Mouse (Mus musculus): ENCODE results near the gene Fermt1. TPM values are rescaled to one million over a fixed set of nuclear protein-coding genes. Genes with fewer than 3 reads are reported as not detected.

The Fermt1 gene
- total RNA-seq (2021): not detected
- long read RNA-seq, experiment 1: 0 reads
- long read RNA-seq, experiment 2: 0 reads

DNA sequence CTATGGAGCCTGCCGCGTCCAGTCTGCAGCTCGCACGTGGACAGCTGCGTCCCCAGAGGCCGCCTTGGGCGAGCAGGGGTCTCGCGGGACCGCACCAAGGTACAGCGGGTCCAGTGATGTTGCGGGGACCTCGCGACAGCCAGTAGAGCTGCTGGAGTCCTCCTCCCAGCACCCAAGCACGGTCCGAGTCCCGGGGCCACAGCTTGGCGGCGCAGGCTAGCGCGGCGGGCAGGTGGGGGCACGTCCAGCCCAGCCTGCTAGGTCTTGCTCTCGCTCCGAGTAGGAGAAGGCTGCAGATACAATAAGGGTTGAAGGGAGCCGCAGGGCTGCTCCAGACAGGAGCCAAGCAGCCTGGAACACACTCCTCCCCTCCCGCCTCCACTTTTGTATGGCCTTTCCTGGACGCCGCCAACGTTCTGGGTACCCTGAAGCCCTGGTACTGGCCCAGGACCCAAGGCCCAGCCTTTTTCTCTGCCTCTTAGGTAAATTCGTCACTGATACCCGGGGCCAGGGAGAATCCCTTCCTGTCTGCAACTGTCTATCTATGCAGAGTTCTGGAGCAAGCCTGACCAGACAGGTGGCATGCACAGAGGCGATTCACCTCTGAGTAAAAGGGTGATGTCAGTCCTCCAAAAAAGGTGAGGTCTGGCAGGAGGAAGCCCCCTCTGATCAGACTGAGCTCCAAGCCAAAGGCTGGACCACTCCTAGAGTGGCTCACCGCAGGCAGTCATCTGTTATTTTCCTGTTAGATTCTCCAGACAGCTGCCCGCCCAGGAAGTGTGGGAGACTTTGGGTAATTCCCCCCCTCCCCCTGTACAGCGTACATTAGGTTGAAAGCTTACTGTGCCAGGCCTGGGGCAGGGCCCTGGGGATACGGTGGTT is at the start of gene Fermt1:
Fermt1 (minus strand) TSS at position 581 of the 882 bp plus-strand sequence.
- no peak for DNase-seq

DNA sequence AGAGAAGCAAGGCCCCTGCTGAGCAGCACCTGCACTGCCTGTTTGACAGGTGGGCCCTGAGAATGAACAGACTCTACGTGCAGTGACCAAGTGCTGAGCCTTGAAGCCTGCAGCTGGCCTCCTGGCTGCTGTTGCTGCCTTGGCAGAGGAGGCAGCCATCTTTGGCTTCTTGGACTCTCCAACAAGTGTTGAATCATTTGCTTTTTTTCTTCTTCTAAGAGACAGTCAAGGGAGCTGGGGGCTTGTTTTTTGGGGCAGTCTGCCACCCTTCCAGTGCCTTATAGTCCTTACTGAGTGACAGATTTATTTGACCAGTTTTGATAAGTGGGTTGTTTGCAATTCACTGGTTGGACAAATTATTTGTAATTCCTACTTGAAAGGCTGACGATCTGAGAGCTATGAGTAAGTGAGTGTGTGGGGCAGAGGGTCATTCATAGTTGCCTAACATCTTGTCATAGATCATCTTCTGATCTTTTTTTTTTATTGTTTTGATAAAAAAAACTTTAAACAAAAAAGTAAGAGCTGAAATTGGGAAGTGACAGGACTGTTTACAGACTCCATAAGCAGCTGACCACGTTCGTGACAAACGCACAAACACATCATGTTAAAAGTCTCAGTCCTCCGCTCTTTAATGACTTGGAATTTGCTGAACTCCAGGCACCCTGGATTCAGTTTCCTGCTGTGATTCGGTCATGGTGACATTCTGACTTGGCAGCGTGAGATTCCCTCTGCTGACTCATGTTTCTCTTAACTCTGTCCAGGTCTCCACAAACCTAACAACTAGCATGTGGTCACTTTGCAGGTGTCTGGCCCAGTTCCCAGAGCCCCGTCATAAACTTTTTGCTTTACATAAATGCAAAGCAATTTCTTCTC is 47.2 kb upstream of the Fermt1 start:
- peak; percentile 35 for DNase-seq

- no peak for DNase-seq
Measured at GRCm38 (mm10) chr2:132989778-132990564, 44.3 kb upstream of the Fermt1 start.

- DNase-seq: no peak
Measured at GRCm38 (mm10) chr2:132973346-132973745, 27.6 kb upstream of the Fermt1 start.

DNA sequence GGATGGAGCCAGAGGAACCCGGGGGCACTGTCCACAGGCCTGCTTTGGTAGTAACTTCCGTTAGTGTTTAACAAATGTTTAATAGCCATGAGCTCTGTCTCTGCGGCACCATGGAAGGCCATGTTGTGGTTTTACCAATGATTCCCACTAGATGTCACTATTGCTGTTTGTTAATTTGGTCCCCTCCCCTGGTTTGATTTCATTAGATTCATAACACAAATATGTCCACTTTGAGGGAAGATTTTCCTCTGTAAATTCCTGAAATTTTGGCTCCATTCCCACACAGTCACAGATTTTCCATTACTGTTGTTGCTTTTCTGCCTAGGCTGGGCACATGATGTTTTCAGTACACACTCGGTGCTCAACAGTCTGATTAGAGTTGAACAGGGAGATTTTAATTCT is 25.1 kb upstream of the Fermt1 start:
- no peak for DNase-seq

DNA sequence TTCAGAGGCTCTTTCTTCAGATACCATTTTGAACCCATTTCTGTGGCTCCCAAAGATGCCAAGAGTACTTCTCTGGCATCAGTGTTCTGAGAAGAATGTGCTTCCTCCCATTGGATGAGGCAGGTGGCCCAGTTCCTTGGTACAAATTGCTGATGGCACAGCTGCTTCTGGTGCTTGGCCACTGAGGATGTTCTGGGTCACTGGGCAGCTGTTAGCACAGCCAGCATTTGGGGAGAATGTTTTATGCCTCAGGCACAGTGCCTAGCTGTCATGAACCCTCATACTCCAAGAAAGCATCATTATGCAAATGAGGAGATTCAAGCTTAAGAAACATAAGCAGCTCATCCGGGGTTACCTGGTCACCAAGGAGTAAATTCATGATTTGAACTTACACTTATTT is 12.1 kb upstream of the Fermt1 start:
- DNase-seq: no peak

GRCm38 (mm10) chr2:132952197-132952596 is 6.5 kb upstream of the Fermt1 start:
- DNase-seq: no peak

DNA sequence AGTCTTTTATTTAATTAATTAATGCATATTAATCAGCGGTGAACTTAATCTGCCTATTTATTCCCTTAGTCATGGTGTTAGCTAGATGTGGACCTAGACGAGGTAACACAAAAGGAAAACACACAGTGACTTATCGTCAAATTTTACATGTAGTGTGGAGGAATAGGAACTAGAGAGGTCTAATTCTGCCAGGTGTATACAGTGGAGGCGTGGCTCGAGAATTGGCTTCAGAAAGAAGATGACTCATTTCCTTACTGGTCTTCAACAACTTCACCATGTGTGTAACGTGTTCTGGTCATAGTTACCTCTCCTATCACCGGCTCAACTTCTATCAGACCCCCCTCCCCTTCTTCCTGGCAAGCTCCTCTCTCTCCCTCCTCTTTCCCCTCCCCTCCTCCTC is 2.5 kb upstream of the Fermt1 start:
- no peak for DNase-seq

GRCm38 (mm10) chr2:132946976-132947375 is 1.3 kb upstream of the Fermt1 start:
- no peak for DNase-seq

DNA sequence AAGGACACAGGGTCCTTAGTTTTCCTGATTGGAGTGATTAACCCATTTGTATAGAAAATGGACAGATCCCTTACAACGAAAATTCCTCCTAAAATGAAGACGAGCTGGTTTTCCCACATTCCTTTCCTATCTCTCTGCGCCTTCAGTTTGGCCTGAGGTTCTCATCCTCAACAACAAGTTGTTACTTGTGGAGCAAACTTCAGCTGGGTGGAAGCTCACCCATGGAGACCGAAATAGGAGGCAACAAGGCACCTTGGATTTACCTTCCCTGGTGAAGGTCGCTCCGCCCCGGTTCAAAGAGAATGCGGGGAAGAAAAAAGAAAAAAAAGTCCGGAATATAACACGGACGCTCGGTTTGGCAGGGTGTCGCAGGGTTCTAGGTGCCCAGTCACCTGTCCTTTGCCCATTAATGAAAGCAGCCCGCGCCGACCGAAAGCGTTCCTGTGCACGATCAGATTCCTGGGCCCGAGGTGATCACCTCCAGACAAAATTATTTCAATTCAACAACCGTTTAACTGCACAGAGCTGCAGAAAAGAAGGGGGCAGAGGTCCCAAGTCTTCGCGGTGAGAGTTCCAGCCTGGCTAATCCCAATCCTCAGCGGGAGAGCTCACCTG is 888 bp downstream of the Fermt1 start:
- DNase-seq: no peak

DNA sequence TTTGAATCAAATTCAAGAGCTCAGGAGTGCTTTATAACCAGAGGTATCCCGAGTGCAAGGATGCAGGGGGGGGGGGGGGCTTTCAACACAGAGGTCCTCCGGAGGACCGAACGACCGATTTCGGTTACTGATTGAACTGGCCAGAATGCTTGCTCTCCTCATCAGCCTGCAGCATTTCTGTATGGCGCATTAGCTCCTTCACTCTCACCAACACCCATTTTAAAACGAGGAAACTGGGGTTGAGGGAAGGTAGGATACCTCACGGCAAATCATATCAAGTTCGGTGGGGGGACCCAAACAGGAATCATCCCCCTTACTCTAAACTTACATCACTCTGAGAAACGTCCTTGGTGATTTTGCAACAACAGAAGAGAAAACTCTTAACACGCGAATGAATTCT is 1.7 kb downstream of the Fermt1 start:
- no peak for DNase-seq

- DNase-seq: no peak
Measured at GRCm38 (mm10) chr2:132943596-132943995, 2.1 kb downstream of the Fermt1 start.

DNA sequence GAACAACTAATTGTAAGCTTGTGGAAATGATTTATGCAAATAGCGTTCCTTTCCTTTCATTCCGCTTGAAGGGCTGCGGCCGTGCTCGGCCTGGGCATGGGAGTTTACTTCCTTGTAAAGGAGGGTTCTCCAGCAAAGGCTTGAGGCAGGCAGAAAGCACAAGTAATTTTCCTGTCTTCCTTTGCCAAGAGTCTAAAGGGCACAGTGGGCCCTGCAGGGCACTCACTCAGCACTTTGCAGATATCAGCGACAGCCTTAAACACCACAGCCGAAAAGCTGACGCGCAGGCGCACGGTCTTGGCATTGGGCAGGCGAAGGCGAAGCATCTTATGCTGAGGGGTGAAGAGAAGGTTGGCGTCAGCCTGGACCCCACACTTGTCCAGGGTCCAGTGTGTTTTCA is 6.7 kb downstream of the Fermt1 start:
- DNase-seq: no peak

DNA sequence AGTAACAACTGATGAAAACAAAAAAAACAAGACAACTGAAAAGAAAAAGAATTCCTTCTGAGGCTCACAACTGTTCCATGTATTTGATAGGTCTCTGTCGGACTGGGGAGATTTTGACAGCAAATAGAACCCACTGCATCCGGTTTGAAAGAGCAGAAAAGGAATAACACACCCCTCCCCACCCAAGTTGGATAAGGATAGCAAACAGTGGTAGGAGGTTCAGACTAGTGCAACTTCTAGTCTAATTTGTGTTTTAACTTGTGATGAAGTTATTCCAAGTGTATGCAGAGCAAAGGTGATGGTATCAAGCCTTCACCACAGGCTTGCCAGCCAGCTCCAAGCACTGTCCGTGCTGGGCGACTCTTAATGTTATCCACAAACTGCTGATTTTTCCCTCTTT is 9.5 kb downstream of the Fermt1 start:
- no peak for DNase-seq

DNA sequence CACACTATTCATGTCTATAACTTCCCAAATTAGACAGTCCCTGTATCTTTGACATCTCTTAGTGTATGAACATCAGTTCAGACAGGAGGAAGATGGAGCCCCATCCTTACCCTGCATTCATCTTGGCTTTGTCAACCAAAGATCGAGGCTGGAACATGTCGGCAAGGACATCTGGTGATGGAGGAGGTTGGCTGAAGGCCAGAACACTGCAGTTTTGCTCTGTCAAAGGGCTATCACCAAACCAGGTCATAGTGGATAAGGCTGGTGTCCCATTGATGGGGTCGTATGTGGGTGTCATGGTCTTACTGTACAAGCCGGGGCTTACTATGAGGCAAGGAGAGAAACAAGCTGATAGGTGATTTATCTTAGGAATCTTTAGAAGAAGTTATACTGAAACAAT is 11.0 kb downstream of the Fermt1 start:
- no peak for DNase-seq

- no peak for DNase-seq
Measured at GRCm38 (mm10) chr2:132934142-132934541, 11.6 kb downstream of the Fermt1 start.

DNA sequence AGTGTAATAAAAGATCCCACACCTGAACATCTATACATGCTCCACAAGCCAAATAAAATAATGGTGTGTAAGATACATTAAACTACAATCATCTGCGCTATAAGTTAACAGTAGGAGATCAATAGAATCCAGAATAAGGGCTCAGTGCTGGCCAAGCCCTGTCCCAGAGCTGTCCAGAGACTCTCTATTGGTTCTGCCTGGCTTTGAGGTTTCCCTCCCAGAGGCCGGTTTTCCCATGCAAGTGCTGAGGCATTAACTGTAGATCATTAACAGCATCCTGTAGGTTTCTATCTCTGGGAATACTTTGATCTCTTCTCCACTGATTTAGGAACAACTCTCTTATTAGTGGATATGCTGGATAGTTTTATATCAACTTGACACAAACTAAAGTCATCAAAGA is 16.7 kb downstream of the Fermt1 start:
- no peak for DNase-seq

GRCm38 (mm10) chr2:132927871-132928270 is 17.8 kb downstream of the Fermt1 start:
- DNase-seq: no peak

DNA sequence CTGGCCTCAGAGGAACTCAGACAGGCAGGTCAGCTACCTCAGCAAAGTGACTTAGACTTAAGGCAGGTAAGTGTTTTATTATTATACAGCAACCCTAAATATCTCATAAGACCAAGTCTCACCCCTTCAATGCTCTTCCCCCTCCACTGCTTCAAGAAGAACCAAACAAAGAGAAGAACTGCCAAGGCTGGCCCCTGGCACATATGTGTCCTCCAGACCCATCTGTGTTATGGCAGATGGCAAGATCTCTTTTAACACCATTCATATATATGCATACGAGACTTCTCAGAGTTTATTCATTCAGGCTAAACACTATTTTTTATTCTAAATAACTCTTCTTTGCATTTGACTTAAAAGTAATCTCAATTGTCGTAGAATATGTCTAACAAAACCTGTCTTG is 18.4 kb downstream of the Fermt1 start:
- no peak for DNase-seq

GRCm38 (mm10) chr2:132923290-132924085 is 22.2 kb downstream of the Fermt1 start:
- DNase-seq: no peak

All from gastrocnemius, postnatal 10 days (tissue).